Mouse (Mus musculus): ENCODE measurements around the gene Baiap3. TPM values are rescaled to one million over a fixed set of nuclear protein-coding genes. Genes with fewer than 3 reads are reported as not detected.
A peak's percentile ranks its signal among the peaks of the same experiment; 100 is the strongest.

The Baiap3 gene
- polyA plus RNA-seq, 1 experiment from 2014 or later = 0.54 TPM

DNA sequence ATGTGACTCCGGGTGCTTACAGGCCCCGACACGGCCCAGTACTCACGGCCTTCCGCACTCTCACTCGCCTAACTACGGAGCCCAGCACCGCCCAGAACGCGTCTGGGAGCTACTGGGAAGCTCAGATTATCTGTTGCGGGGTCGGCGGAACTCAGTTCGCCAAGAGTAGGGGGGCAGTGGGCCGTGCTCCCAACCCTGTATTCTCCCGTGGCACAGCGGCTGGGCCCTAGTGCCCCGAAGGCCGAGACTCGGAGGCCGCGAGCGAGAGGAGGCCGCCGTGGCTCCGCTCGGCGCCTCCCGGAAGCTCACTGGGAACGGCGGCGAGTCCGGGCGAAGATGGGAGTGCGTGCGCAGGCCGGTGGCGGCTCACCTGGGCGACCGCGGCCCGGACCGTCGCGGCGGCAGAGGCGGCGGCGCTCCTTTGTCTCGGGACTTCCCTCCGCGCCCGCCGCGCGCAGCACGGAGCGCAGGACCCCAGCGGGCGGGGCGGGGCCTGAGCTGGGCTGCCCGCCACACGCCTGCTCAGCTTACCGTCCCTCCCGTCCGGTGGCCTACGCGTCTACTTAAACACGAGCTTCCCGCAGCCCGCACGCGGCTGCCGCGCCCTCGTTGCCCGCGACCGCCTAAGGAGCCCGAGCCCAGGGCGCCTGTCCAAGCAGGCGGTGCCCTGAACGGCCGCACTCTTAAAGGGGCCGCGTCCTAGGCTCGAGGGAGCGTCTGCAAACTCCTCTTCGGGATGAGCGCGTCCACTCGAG is 17.0 kb upstream of the Baiap3 start:
- peaks cover 15% of the 10 kb centered on the region for H3K36me3 ChIP-seq (replicated peaks; ENCODE audit: insufficient read depth, low read length)
- peaks cover 32% of the 10 kb centered on the region for H3K4me1 ChIP-seq (ENCODE audit: insufficient read depth)
- H3K4me2 ChIP-seq (ENCODE audit: low read depth, low read length) = peak overlapping the region; percentile 87
- no peaks in the 10 kb centered on the region for H3K27me3 ChIP-seq (ENCODE audit: insufficient read depth, low read length)
- H3K9me3 ChIP-seq (ENCODE audit: low read length) = no peaks in the 10 kb centered on the region
- H3K27ac ChIP-seq (ENCODE audit: low read depth) = peak overlapping the region; percentile 99
- 3% methylated on average over 74 of the region's 92 CpGs for WGBS (ENCODE audit: insufficient replicate concordance)
- peak overlapping the region; percentile 97 for H3K9ac ChIP-seq (replicated peaks)
- TF ChIP-seq EP300 (IDR thresholded peaks at IDR 0.05; ENCODE audit: low read depth) (no peak), CTCF (IDR thresholded peaks at IDR 0.05; ENCODE audit: low read depth) (no peak)
- DNase-seq = peak; percentile 90
- ATAC-seq = peak; percentile 83
- H3K4me3 ChIP-seq (ENCODE audit: low read depth, low read length) = peak overlapping the region; percentile 83

DNA sequence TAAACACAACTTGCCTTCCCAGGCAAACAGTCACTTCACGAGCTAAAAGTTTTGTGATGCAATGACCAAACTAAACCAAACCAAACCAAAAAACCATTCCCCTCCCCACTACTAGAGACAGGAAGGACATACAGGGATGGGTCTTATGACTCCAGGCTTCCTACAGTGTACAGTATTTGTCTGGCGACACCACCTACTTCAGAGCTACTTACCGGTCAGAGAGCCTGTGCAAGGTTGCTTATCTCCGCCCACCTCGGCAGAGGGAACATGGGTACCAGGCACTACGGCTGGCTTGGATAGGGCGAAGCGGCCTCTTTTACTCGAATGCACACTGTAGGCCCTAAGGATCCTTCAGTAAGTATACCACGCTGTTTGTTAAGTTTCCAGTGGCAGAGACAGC is 16.2 kb upstream of the Baiap3 start:
- peaks cover 23% of the 10 kb centered on the region for H3K36me3 ChIP-seq (replicated peaks; ENCODE audit: insufficient read depth, low read length)
- H3K27ac ChIP-seq (ENCODE audit: low read depth) = peak overlapping the region; percentile 99
- TF ChIP-seq CTCF (IDR thresholded peaks at IDR 0.05; ENCODE audit: low read depth) (no peak), EP300 (IDR thresholded peaks at IDR 0.05; ENCODE audit: low read depth) (no peak)
- H3K27me3 ChIP-seq (ENCODE audit: insufficient read depth, low read length) = no peaks in the 10 kb centered on the region
- WGBS (ENCODE audit: insufficient replicate concordance) = under 1% methylated on average over 10 of the region's 10 CpGs
- no peak for ATAC-seq
- peak overlapping the region; percentile 83 for H3K4me3 ChIP-seq (ENCODE audit: low read depth, low read length)
- peak; percentile 46 for DNase-seq
- peak overlapping the region; percentile 97 for H3K9ac ChIP-seq (replicated peaks)
- H3K9me3 ChIP-seq (ENCODE audit: low read length) = no peaks in the 10 kb centered on the region
- peaks cover 32% of the 10 kb centered on the region for H3K4me1 ChIP-seq (ENCODE audit: insufficient read depth)
- H3K4me2 ChIP-seq (ENCODE audit: low read depth, low read length) = peak overlapping the region; percentile 87

DNA sequence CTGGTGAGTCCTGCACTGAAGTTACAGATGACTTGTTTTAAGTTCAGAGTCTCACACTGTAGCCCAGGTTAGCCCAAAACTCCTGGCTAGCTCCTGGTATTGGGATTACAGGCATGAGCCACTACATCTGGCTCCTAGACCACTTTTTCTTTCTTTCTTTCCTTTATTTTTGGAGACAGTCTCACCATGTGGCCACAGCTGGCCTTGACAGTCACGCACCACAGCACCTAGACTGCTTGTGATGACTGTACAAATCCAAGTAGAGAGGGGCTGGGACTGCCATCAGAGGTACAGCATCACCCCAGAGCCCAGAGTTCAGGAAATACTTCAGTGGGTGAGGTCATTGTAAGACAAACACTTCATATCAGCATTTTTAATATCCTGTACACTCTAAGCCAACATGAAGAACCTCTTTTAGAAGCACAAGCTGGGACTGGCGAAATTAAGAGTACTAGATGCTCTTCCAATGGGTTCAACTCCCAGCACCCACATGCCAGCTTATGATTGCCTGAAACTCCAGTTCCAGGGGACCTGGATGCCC is 14.7 kb upstream of the Baiap3 start:
- H3K9me3 ChIP-seq (ENCODE audit: low read length) = no peaks in the 10 kb centered on the region
- H3K27me3 ChIP-seq (ENCODE audit: insufficient read depth, low read length) = no peaks in the 10 kb centered on the region
- ATAC-seq (no peak), DNase-seq (no peak)
- TF ChIP-seq CTCF (IDR thresholded peaks at IDR 0.05; ENCODE audit: low read depth) = no peak
- TF ChIP-seq EP300 (IDR thresholded peaks at IDR 0.05; ENCODE audit: low read depth) = no peak
- peaks cover 37% of the 10 kb centered on the region for H3K36me3 ChIP-seq (replicated peaks; ENCODE audit: insufficient read depth, low read length)
- peak overlapping the region; percentile 83; the same call in 1 of the 2 replicates for H3K4me3 ChIP-seq (ENCODE audit: low read depth, low read length)
- H3K4me1 ChIP-seq (ENCODE audit: insufficient read depth) = peaks cover 32% of the 10 kb centered on the region
- 0 out of 2 replicates have a peak overlapping the region, but pooled peaks have one; percentile 31 for H3K9ac ChIP-seq (replicated peaks)
- WGBS (ENCODE audit: insufficient replicate concordance) = 81% methylated on average over 2 of the region's 2 CpGs
- no peak overlapping the region for H3K27ac ChIP-seq (ENCODE audit: low read depth)
- peak overlapping the region; percentile 87; the same call in 1 of the 2 replicates for H3K4me2 ChIP-seq (ENCODE audit: low read depth, low read length)

DNA sequence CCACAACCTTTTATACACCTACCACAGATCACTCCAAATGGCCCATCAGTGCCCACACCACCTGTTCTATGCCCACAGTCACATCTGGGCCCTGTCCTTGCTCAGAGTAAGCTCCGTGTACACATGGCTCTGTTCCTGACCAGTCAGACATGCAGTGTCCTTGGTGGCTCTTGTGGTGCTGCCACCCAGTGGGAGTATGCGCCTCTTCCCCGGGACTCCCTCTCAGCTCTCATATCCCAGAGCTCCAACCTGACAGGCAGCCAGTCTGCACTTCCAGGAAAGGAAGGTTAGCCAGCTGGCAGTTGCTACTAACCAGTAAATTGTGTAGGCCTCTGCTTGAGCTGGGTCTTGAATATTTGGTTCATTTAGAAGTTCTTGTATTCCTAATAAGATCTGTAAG is 8.3 kb upstream of the Baiap3 start:
- Histone ChIP-seq H3K9ac (replicated peaks) (no peak overlapping the region), H3K4me1 (ENCODE audit: insufficient read depth) (peaks cover 1% of the 10 kb centered on the region; the same call in 1 of the 2 replicates), H3K27ac (ENCODE audit: low read depth) (no peak overlapping the region), H3K4me2 (ENCODE audit: low read depth, low read length) (no peak overlapping the region), H3K9me3 (ENCODE audit: low read length) (no peaks in the 10 kb centered on the region), H3K36me3 (replicated peaks; ENCODE audit: insufficient read depth, low read length) (peaks cover 76% of the 10 kb centered on the region), H3K4me3 (ENCODE audit: low read depth, low read length) (no peak overlapping the region), H3K27me3 (ENCODE audit: insufficient read depth, low read length) (no peaks in the 10 kb centered on the region)
- WGBS (ENCODE audit: insufficient replicate concordance) = 67% methylated on average over 3 of the region's 3 CpGs
- ATAC-seq (peak; percentile 38; the same call in 1 of the 2 replicates), DNase-seq (no peak)
- no peak for TF ChIP-seq EP300 (IDR thresholded peaks at IDR 0.05; ENCODE audit: low read depth)
- TF ChIP-seq CTCF (IDR thresholded peaks at IDR 0.05; ENCODE audit: low read depth) = peak; percentile 45

DNA sequence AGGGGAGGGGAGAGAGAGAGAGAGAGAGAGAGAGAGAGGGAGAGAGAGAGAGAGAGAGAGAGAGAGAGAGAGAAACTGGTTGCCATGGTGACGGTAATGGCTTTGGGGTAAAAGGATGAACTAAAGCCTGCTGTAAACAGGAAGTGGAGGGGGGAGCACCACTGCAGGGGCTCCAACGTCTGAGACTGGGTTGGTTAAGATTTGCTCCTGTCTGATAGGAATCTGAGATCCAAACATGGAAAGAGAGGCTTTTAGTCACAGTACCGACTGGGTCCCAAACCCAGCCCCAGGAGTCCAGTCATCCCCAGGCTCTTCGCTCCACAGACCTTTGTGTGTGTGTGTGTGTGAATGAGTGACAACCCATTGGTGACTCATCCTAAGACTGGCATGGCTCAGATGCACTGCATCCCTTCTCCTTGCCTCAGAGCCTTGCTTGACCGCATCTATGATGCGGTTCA is 1.7 kb upstream of the Baiap3 start:
- no peak for DNase-seq

DNA sequence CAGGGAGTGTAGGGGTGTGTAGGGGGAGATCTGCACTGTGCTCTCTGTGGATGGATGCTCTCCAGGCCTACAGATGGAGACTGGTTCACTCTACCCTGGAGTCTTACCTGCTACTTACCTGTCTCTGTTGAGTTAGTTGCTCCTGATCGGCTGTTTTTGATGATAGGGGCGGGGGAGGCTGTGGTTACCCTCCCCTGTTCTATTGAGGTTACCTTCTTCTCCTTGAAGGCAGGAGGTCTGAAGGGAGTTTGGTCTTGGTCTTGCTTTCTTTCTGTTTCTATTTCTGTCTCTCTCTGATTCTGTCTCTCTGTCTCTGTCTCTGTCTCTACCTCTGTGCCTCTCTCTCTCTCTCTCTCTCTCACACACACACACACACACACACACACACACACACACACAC is 1.1 kb downstream of the Baiap3 start:
- no peak for ATAC-seq
- Histone ChIP-seq H3K9ac (replicated peaks) (no peak overlapping the region), H3K36me3 (replicated peaks; ENCODE audit: insufficient read depth, low read length) (peaks cover 10% of the 10 kb centered on the region), H3K4me1 (ENCODE audit: insufficient read depth) (peaks cover 10% of the 10 kb centered on the region), H3K27ac (ENCODE audit: low read depth) (no peak overlapping the region), H3K27me3 (ENCODE audit: insufficient read depth, low read length) (peaks cover 37% of the 10 kb centered on the region), H3K4me3 (ENCODE audit: low read depth, low read length) (no peak overlapping the region), H3K9me3 (ENCODE audit: low read length) (no peaks in the 10 kb centered on the region), H3K4me2 (ENCODE audit: low read depth, low read length) (no peak overlapping the region)
- 63% methylated on average over 2 of the region's 2 CpGs for WGBS (ENCODE audit: insufficient replicate concordance)
- DNase-seq = no peak
- TF ChIP-seq CTCF (IDR thresholded peaks at IDR 0.05; ENCODE audit: low read depth) = no peak
- TF ChIP-seq EP300 (IDR thresholded peaks at IDR 0.05; ENCODE audit: low read depth) = no peak

More for the DNA sequence above, 1.7 kb upstream of the Baiap3 start:
- H3K9ac ChIP-seq (replicated peaks) = no peak overlapping the region
- peaks cover 10% of the 10 kb centered on the region for H3K4me1 ChIP-seq (ENCODE audit: insufficient read depth)
- peaks cover 34% of the 10 kb centered on the region for H3K27me3 ChIP-seq (ENCODE audit: insufficient read depth, low read length)
- no peak for ATAC-seq
- no peak overlapping the region for H3K4me3 ChIP-seq (ENCODE audit: low read depth, low read length)
- peaks cover 18% of the 10 kb centered on the region for H3K36me3 ChIP-seq (replicated peaks; ENCODE audit: insufficient read depth, low read length)
- WGBS (ENCODE audit: insufficient replicate concordance) = 42% methylated on average over 6 of the region's 6 CpGs
- TF ChIP-seq EP300 (IDR thresholded peaks at IDR 0.05; ENCODE audit: low read depth) (no peak), CTCF (IDR thresholded peaks at IDR 0.05; ENCODE audit: low read depth) (no peak)
- H3K9me3 ChIP-seq (ENCODE audit: low read length) = no peaks in the 10 kb centered on the region
- no peak overlapping the region for H3K4me2 ChIP-seq (ENCODE audit: low read depth, low read length)
- H3K27ac ChIP-seq (ENCODE audit: low read depth) = no peak overlapping the region
